Mouse (Mus musculus) thymus, adult 2 months (tissue): ENCODE results near the gene Parg.

Experiments
- CTCF ChIP-seq: fragments of 200-500 bp; IDR thresholded peaks from 2 replicates; pipeline ENCODE4 v1.5.1; 2012; ENCODE audit warnings: mild to moderate bottlenecking, control low read depth, low read length, moderate library complexity, borderline replicate concordance; ENCODE audit not compliant: control insufficient read depth, poor library complexity, insufficient read depth; ENCODE audit errors: extremely low read depth
- POLR2A ChIP-seq: fragments of 200-500 bp; IDR thresholded peaks from 2 replicates; pipeline ENCODE4 v1.6.1; 2012; ENCODE audit warnings: mild to moderate bottlenecking, low read length, control low read depth, moderate library complexity; ENCODE audit not compliant: control insufficient read depth, poor library complexity, insufficient read depth; ENCODE audit errors: extremely low read depth

DNA sequence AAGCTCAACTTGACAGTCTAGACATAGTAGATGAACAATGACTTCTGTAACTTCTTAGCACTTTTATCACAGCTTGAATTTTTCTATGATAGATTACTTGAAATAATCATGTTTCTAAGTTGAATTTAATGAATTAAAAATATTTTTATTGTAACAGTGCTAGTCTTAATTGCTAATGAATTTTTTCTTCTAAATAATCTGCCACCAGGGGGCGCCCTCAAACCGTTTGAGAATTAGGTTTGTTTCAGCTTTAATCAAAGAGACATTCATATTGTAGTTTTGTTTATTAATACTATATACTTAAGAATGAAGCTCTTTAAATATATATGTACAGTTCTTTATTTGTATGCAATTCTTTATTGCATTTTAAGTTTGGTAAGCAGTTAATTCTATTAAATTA is 27.2 kb downstream of the Parg start:
- TF ChIP-seq CTCF: no peak
- no peak for TF ChIP-seq POLR2A
